Mouse (Mus musculus) stomach, embryonic 14.5 days (tissue): Measurements from ENCODE around the gene Aak1. TPM values are rescaled to one million over a fixed set of nuclear protein-coding genes. Genes with fewer than 3 reads are reported as not detected.

ENCODE experiments used
- ATAC-seq: fragments of 200-750 bp; cut with Nextera tagmentation; 2 replicates; pipeline ENCODE4 v1.8.0; 2017; ENCODE audit warnings: low read depth, moderate TSS enrichment; ENCODE audit not compliant: insufficient number of reproducible peaks, insufficient read depth, low FRiP score
- H3K27ac ChIP-seq: fragments of 300-500 bp; sonication (generic); 2 replicates; pipeline ENCODE4 v1.5.1; 2014; ENCODE audit warnings: mild to moderate bottlenecking, low read length, moderate library complexity, mixed read lengths
- H3K27me3 ChIP-seq: fragments of 300-500 bp; sonication (generic); 2 replicates; pipeline ENCODE4 v1.6.1; 2014; ENCODE audit warnings: low read length, control low read depth, mixed read lengths; ENCODE audit not compliant: control insufficient read depth, insufficient read depth
- H3K36me3 ChIP-seq: fragments of 300-500 bp; sonication (generic); 2 replicates; pipeline ENCODE4 v1.6.1; 2014; ENCODE audit warnings: mild to moderate bottlenecking, control low read depth, low read length, moderate library complexity, mixed read lengths; ENCODE audit not compliant: control insufficient read depth, insufficient read depth
- H3K4me1 ChIP-seq: fragments of 300-500 bp; sonication (generic); 2 replicates; pipeline ENCODE4 v1.6.1; 2014; ENCODE audit warnings: low read length, control low read depth, mixed read lengths; ENCODE audit not compliant: control insufficient read depth, insufficient read depth
- H3K4me2 ChIP-seq: fragments of 300-500 bp; sonication (generic); replicated peaks from 2 replicates; pipeline ENCODE4 v1.6.1; 2014; ENCODE audit warnings: low read depth, low read length, control low read depth
- H3K4me3 ChIP-seq: fragments of 300-500 bp; sonication (generic); 2 replicates; pipeline ENCODE4 v1.5.1; 2014; ENCODE audit warnings: low read depth, low read length, control low read depth
- H3K9ac ChIP-seq: fragments of 300-500 bp; sonication (generic); replicated peaks from 2 replicates; pipeline ENCODE4 v1.6.1; 2014; ENCODE audit warnings: low read depth, mild to moderate bottlenecking, control low read depth, low read length, moderate library complexity, mixed read lengths
- H3K9me3 ChIP-seq: fragments of 300-500 bp; sonication (generic); 2 replicates; pipeline ENCODE4 v1.6.1; 2016; ENCODE audit warnings: low read depth, low read length, control low read depth; ENCODE audit not compliant: control insufficient read depth
- WGBS: fragments of 180-500 bp; shearing (Covaris S2); extraction: QIAGEN DNeasy Blood & Tissue Kit; methylation state at CpG from one replicate; pipeline ENCODE4 v1.1.7; 2014; 5-methylcytosine and 5-hydroxymethylcytosine counted together
- polyA plus RNA-seq: library from polyadenylated mRNA; unstranded; fragments of >200 nt; fragmentation: Nextera tagmentation; extraction: Ambion mirVana; gene quantifications from 2 replicates; pipeline ENCODE4 v1.2.1, GENCODE M21; 2014

The Aak1 gene
- polyA plus RNA-seq, 1 experiment from 2014 or later, result 28.6 TPM

DNA sequence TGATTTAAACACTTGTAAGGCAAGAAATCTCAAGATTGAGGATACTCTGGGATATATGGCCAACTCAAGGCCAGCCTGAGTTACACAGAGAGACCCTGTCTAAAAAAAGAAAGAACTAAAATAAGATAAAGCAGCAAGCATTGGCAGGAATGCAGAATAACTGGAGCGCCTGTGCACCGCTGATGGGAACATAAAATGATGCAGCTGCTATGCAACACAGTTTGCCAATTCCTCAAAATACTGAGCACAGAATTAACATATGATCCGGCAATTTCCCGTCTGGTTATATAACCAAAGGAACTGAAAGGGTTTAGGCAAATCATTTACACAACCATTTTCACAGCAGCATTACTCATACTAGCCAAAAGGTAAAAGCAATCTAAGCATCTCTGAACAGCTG, 30.0 kb downstream of the Aak1 start:
- H3K4me1 ChIP-seq, result no peaks in the 10 kb centered on the region

GRCm38 (mm10) chr6:86884230-86884629, 34.9 kb downstream of the Aak1 start:
- Histone ChIP-seq H3K9me3 (no peaks in the 10 kb centered on the region), H3K27ac (no peak overlapping the region), H3K4me3 (no peak overlapping the region), H3K27me3 (no peaks in the 10 kb centered on the region), H3K4me1 (peaks cover 5% of the 10 kb centered on the region; the same call in 1 of the 2 replicates), H3K9ac (no peak overlapping the region), H3K4me2 (no peak overlapping the region), H3K36me3 (no peaks in the 10 kb centered on the region; the same call in 1 of the 2 replicates)
- WGBS, result 83% methylated on average over 2 of the region's 2 CpGs
- no peak for ATAC-seq

More for the DNA sequence above, 30.0 kb downstream of the Aak1 start:
- no peaks in the 10 kb centered on the region for H3K27me3 ChIP-seq
- H3K9me3 ChIP-seq, result no peaks in the 10 kb centered on the region
- H3K36me3 ChIP-seq, result no peaks in the 10 kb centered on the region; the same call in 1 of the 2 replicates
- no peak overlapping the region for H3K4me2 ChIP-seq
- H3K4me3 ChIP-seq, result no peak overlapping the region
- H3K27ac ChIP-seq, result no peak overlapping the region
- WGBS, result 69% methylated on average over 4 of the region's 4 CpGs
- ATAC-seq, result no peak
- no peak overlapping the region for H3K9ac ChIP-seq

DNA sequence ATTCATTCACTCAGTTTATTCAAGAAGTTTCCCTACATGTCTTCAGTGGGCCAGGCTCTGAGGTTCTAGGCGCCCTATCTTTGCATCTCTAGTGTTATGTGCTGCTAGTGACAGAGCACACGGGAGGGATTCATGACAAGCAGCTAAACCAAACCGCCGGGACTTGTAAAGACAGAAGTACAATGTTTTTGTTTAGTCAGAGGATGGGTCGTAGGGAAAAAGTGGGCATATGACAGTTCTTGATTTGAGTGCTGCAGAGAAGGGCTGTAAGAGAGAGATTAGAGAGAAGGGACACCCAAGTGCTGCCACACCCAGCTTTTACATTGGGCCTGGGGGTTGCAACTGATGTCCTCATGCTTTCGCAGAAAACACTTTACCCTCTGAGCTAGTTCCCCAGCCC, 35.4 kb downstream of the Aak1 start:
- H3K4me1 ChIP-seq, result peaks cover 5% of the 10 kb centered on the region; the same call in 1 of the 2 replicates
- H3K4me2 ChIP-seq, result no peak overlapping the region
- no peaks in the 10 kb centered on the region for H3K9me3 ChIP-seq
- no peak overlapping the region for H3K9ac ChIP-seq
- WGBS, result 78% methylated on average over 6 of the region's 6 CpGs
- no peaks in the 10 kb centered on the region; the same call in 1 of the 2 replicates for H3K36me3 ChIP-seq
- no peak for ATAC-seq
- no peaks in the 10 kb centered on the region for H3K27me3 ChIP-seq
- H3K27ac ChIP-seq, result no peak overlapping the region
- no peak overlapping the region for H3K4me3 ChIP-seq

GRCm38 (mm10) chr6:86885816-86886529, 36.7 kb downstream of the Aak1 start:
- Histone ChIP-seq H3K9ac (no peak overlapping the region), H3K4me2 (no peak overlapping the region), H3K4me1 (peaks cover 5% of the 10 kb centered on the region; the same call in 1 of the 2 replicates), H3K27ac (no peak overlapping the region), H3K36me3 (no peaks in the 10 kb centered on the region; the same call in 1 of the 2 replicates), H3K4me3 (no peak overlapping the region), H3K27me3 (no peaks in the 10 kb centered on the region), H3K9me3 (no peaks in the 10 kb centered on the region)
- WGBS, result 64% methylated on average over 6 of the region's 6 CpGs
- no peak for ATAC-seq

DNA sequence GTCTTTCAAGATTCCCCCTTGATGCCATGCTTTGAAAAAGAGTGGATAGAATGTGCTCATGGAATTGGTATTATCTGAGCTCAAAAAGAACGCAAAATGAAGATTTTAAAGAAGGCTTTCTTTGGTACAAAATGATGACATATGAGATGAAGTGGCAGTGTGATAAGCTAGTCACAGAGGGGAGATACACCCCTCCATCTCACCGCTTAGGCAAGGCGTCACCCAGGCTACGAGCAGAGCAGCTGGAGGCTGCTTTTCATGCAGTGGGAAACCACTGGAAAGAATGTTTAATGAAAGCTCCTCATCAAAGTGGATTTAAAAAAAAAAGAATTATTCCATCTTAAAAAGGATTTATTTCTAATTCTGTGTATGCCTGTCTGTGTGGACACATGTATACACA, 37.5 kb downstream of the Aak1 start:
- no peak for ATAC-seq
- Histone ChIP-seq H3K27ac (no peak overlapping the region), H3K9me3 (no peaks in the 10 kb centered on the region), H3K36me3 (no peaks in the 10 kb centered on the region; the same call in 1 of the 2 replicates), H3K27me3 (no peaks in the 10 kb centered on the region), H3K4me3 (no peak overlapping the region), H3K4me1 (peaks cover 5% of the 10 kb centered on the region; the same call in 1 of the 2 replicates), H3K9ac (no peak overlapping the region), H3K4me2 (no peak overlapping the region)
- 74% methylated on average over 4 of the region's 4 CpGs for WGBS

GRCm38 (mm10) chr6:86897520-86897919, 48.2 kb downstream of the Aak1 start:
- WGBS, result 88% methylated on average over 6 of the region's 6 CpGs
- H3K9ac ChIP-seq, result no peak overlapping the region
- ATAC-seq, result no peak
- no peaks in the 10 kb centered on the region for H3K9me3 ChIP-seq
- no peaks in the 10 kb centered on the region for H3K4me1 ChIP-seq
- H3K27me3 ChIP-seq, result no peaks in the 10 kb centered on the region
- no peak overlapping the region for H3K4me2 ChIP-seq
- H3K4me3 ChIP-seq, result no peak overlapping the region
- H3K36me3 ChIP-seq, result no peaks in the 10 kb centered on the region; the same call in 1 of the 2 replicates
- no peak overlapping the region for H3K27ac ChIP-seq

DNA sequence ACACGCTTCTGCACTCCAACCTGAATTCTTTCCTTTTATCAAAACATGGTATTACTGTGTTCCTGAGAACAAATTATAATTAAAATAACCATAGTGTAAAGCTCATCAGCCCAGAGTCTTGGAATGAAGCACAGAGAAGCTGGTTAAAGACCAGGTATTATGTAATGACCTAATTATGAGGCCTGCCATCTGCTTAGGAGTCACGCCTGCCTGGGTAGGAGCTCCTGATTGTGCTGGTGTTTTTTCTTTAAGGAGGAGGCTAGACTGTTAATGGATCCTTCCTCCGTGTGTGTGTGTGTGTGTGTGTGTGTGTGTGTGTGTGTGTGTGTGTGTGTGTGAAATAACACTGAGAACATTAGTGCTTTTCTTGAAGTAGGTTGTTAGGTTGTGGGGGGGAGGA, 49.7 kb downstream of the Aak1 start:
- H3K4me3 ChIP-seq, result no peak overlapping the region
- ATAC-seq, result no peak
- WGBS, result 66% methylated on average over 3 of the region's 3 CpGs
- H3K4me1 ChIP-seq, result no peaks in the 10 kb centered on the region
- no peak overlapping the region for H3K9ac ChIP-seq
- H3K27me3 ChIP-seq, result no peaks in the 10 kb centered on the region
- no peak overlapping the region for H3K27ac ChIP-seq
- no peaks in the 10 kb centered on the region; the same call in 1 of the 2 replicates for H3K36me3 ChIP-seq
- H3K9me3 ChIP-seq, result no peaks in the 10 kb centered on the region
- no peak overlapping the region for H3K4me2 ChIP-seq

DNA sequence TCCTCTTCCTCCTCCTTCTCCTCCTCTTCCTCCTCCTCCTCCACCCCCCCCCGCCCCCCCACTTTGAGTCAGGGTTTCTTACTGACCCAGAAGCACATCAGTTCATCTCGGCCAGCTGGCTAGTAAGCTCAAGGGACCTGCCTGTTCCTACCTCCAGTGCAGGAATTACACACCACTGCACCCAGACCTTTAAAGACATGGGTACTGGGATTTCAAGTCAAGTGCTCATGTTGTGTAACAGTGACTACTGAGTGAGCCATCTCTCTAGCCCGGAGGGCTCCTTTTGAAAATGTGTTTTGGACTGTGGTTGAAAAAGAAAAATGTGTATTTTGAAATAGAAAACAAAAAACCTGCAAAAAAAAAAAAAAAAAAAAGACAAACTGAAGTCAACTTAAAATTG, 50.6 kb downstream of the Aak1 start:
- Histone ChIP-seq H3K4me2 (no peak overlapping the region), H3K36me3 (no peaks in the 10 kb centered on the region; the same call in 1 of the 2 replicates), H3K4me1 (no peaks in the 10 kb centered on the region), H3K27ac (no peak overlapping the region), H3K4me3 (no peak overlapping the region), H3K27me3 (no peaks in the 10 kb centered on the region), H3K9ac (no peak overlapping the region), H3K9me3 (no peaks in the 10 kb centered on the region)
- 83% methylated on average over 3 of the region's 3 CpGs for WGBS
- ATAC-seq, result no peak
